Mouse (Mus musculus): ENCODE data around the gene Sox5.

Gene Sox5

DNA sequence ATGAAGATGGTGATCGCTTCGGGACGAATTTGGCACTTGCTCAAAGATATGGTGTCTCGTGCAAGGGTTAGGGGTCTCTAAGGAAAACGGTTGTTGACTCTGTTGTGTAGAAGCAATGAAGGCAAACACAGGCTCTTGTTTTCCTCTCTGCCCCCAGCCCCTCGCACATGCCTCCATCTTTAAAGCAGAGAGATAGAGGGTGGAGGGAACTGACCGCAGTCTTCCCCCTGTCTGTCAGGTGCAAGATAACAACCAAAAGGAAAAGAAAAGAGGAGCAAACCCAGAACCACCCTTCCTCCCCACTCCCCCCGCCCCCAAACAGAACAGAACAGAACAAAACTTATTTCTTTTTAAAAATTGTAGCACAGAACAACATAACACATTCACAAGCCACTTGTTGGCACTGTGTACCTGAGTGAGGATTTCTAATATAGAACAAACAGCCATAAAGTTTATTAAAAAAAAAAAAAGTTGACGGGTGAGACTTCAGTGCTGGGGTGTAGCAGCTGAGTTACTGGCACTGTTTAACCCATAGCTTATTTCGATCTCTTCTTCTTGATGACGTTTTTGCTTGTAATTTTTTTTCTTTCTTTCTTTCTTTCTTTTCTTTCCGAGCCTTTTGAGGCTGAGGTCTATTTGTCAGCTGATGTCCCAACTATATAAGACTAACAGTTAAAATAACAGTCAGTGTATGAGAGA lies 949.1 kb downstream of the Sox5 start:
- no peak for DNase-seq

DNA sequence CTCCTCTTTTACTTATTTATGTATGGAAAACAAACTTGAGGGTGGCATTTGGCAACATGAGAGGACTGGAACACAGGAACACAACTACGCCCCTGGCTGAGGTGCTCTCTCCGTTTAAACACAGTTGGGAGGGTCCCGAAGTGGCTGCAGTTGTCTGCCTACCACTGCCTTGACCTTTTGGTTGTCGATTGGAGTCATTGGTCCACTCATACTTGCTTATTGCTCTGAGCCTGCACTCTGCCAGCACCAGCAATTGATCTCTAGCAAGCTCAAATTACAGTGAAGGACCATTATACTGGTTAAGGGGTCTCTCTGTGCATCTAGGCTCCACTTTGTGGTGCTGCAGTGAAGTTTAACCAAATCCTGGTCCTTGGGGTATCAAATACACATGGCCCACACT lies 950.5 kb downstream of the Sox5 start:
- no peak for DNase-seq

DNA sequence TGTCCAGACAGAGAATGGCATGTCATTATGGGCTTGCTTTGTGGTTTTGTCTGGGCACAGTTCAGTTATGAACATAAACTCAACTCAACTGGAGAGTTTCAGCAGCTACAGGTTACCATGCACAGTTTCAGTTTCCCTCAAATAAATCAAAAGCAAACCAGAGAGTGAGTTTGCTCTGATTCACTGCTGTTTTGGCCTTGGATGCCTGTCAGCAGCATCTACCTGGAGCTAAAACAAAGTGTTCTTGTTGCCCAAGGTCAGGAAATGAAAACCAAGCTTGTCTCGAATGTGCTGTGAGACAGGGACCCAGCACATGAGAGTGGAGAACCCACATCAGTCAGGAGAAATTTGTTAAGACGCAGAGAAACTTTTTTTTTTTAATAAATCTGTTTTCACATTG lies 951.6 kb downstream of the Sox5 start:
- no peak for DNase-seq

DNA sequence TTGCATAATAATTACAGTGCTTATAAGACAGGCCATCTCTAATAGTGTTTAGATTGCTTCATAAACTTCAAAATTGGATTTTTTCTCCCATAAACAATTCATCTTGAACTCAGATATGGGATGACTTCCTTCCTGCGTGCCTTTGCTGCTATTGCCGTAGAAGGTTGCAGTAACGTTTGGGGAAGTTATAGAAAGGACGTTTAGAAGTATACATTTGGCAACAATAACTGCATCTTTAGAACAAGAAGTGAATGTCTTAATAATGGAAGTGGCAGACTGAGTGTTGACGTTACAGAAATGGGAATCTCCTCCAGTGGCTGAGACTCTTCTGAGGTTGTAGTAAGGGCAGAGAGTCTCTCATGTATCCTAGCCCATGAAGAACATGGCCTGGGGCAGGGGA lies 955.0 kb downstream of the Sox5 start:
- DNase-seq = no peak

DNA sequence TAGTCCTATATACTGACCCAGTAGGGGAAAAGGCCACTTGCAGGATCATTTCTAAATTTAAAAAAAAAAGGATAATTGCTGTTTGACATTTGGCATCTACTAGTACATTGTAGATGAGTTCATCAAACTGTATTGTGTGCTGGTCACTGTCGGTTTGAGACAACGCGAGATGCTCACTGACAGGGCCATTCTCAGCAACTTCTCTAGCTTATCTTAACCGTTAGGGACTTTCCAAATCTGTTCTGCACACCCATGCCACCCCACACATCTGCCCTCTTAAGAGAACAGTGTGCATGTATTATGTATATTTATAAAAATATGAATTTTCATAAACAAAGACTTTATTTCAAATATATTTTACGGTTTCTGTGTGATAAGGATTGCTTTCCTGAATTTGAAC lies 955.8 kb downstream of the Sox5 start:
- DNase-seq = no peak

DNA sequence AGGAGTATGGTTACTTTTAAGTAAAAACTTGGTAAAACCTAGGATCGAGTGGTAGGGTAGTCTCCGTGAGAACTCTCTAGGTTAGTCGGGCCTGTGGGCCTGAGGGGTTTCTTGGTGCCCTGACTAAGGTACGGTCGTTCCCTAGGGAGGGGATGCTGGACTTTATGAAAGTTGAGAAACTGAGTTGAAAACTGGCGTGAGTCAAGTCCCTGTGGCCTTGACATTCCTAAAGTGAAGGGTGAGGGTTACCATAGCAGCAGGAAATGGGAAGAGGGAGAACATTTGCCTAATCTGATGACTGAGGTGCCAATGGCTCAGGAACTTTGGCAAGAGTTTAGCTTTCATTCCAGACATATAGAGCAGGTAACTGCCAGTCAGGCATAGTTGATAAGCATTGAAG lies 956.7 kb downstream of the Sox5 start:
- DNase-seq = no peak

DNA sequence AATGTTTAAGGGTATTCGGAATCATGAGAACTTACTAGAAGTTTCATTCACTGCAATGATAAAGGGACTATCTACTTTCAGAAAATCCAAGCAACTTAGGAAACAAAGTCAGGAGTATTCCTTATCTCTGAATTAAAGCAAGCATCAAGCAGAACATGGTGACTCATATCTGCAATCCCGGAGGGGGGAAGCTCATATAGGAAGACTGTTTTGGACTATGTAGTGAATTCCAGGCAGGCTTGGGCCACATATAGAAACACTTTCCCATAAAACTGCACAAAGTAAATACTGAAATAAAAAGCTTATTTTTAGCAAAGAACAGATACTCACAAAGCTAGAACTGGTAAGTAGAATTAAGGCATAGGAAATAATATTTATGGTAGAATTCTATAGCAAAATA lies 993.3 kb downstream of the Sox5 start:
- no peak for DNase-seq

DNA sequence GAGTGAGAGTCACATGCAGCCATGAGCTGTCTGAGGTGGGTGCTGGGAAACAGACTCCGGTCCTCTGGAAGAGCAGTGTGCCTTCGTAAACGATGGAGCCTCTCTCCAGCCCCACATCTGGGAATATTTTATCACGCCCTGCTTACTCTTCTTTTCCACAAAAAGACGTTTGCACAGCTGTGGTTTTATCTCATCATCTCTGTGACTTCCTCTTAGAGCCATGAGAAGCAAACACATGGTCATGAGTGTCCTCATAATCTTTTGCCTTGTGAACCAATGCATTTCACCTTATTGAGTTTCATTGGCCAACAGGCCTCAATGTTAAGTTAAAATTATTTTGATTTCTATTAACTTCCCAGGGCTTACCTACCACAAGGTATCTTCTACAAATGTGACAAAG lies 994.4 kb downstream of the Sox5 start:
- no peak for DNase-seq

DNA sequence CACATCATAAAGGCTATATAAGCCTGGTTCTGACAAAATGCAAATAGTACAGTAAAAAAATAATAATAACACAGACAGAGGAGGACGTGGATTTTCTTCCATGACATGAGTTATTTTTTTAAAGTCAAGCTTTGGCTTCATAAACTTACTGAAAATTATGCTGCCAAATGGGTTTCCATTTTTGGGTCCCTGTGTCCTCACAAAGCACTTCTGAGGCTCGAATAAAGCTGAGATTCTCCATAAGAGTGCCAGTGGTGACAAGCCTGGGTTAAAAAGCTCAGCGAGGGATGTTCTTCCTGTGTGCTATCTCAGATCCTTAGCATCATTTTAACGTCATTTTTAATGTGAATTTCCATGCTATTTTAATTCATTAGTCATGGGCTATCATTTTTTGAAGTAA lies 996.1 kb downstream of the Sox5 start:
- DNase-seq = no peak
